Mouse (Mus musculus): ENCODE data around the gene Olfr692. TPM values are rescaled to one million over a fixed set of nuclear protein-coding genes. Genes with fewer than 3 reads are reported as not detected.

The Olfr692 gene
- polyA plus RNA-seq, 1 experiment, result not detected

DNA sequence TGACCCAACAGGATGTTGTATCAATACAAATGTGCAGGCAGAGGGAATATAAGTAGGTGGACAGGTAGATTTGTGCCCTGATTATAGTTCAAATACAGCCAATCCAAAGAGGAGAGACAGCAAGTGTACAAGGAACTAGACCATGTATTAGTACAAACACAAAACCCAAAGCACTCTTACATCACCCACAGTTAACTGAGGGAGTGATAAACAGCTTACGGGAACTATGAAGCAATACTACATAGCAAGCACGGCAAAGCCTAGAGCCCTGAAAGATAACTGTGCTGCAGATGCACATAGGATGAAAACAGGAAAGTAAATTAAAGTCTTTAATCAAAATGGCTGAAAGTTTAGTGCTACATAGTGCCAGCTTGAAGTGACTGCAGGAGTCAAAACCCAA lies 19.7 kb downstream of the Olfr692 start:
- Histone ChIP-seq H3K27ac (ENCODE audit: insufficient read depth, low read depth, low read length) (no peak overlapping the region), H3K36me3 (ENCODE audit: control insufficient read depth, insufficient read depth, low read length) (peaks cover 65% of the 10 kb centered on the region), H3K4me3 (ENCODE audit: low read depth, low read length) (no peak overlapping the region), H3K4me1 (ENCODE audit: control insufficient read depth, insufficient read depth, insufficient read length, low read length) (no peaks in the 10 kb centered on the region), H3K27me3 (ENCODE audit: control insufficient read depth, insufficient read depth, low read length) (no peaks in the 10 kb centered on the region)
- TF ChIP-seq CTCF (IDR thresholded peaks at IDR 0.05; ENCODE audit: extremely low read depth, insufficient read length, insufficient replicate concordance, low read depth, low read length) (no peak), POLR2A (IDR thresholded peaks at IDR 0.05; ENCODE audit: low read depth, low read length) (no peak)
- WGBS, result 88% methylated on average over 2 of the region's 2 CpGs

DNA sequence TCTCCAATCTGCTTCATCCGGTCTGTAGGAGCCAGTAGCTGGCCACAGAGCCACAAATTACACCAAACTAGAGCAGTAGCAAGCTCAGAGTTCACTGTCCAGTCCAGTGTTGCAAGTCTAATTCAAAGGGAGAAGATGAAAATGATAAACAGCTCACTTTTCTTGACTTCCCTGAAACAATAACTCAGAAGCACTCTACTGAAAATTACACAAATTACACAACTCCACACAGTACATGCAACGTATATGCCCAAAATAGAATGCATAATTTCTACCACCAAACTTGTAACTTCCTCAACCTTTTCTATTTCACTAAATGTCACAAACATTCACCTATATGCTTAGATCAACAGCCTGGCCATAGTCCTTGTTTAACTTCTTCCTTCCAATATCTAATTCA lies 22.2 kb downstream of the Olfr692 start:
- WGBS, result 81% methylated on average over 2 of the region's 2 CpGs
- no peak overlapping the region for H3K27ac ChIP-seq (ENCODE audit: insufficient read depth, low read depth, low read length)
- TF ChIP-seq CTCF (IDR thresholded peaks at IDR 0.05; ENCODE audit: extremely low read depth, insufficient read length, insufficient replicate concordance, low read depth, low read length) (no peak), POLR2A (IDR thresholded peaks at IDR 0.05; ENCODE audit: low read depth, low read length) (no peak)
- H3K4me1 ChIP-seq (ENCODE audit: control insufficient read depth, insufficient read depth, insufficient read length, low read length), result 0 out of 2 replicates have a peak, but pooled peaks cover 2% of the 10 kb centered on the region
- peaks cover 44% of the 10 kb centered on the region for H3K36me3 ChIP-seq (ENCODE audit: control insufficient read depth, insufficient read depth, low read length)
- no peaks in the 10 kb centered on the region for H3K27me3 ChIP-seq (ENCODE audit: control insufficient read depth, insufficient read depth, low read length)
- no peak overlapping the region for H3K4me3 ChIP-seq (ENCODE audit: low read depth, low read length)

DNA sequence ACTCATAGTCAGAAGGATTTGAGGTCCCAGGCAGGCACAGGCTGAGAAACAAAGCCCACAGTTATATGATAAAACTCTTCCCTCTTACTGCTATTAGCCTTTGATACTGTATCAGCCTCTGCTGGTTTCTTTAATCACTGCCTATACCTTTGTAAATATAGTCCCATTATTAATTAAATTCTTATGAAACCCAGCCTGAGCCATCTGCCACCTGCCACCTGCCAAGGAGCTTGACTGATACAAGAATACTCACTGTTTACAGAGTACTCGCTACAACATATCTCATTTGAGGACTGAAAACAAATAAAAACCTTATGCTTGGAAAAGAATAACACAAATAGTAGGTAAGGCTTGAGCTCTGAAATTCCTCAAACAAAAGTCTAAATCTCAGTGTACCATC lies 26.6 kb downstream of the Olfr692 start:
- Histone ChIP-seq H3K27ac (ENCODE audit: insufficient read depth, low read depth, low read length) (no peak overlapping the region; the same call in 1 of the 2 replicates), H3K4me3 (ENCODE audit: low read depth, low read length) (no peak overlapping the region)
- 30% methylated on average over 1 of the region's 1 CpGs for WGBS

DNA sequence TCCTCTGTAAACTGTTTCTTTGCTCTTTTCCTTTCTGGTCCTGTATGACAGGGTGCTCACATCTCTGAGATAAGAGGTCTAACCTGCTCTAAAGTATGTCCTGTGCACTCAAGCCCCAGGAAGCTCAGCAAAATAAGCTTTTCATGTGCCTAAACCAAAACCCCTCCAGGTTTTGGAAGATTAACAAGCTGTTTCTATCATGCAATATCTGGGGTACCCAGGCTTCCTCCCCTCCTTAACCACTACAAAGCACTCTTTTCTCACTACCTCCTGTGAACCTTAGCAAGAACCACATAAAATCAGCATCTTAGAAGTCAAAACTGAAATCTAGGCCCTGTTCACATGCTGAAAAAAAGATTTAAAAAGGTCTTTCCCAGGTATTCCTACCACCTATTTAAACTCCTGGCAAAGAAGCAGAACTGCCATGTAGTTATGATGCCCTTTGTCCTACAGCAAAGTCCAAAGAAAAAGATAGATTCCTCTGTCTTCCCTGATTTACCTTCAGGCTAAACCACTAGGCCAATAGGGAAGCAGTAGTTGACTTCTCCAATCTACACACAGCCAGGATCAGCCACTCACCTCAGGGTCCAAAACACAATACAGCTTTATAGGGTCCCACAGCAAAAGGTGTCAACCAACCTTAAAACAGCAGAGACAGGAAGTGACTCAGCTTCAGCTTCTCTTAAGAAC lies 27.2 kb downstream of the Olfr692 start:
- Histone ChIP-seq H3K4me3 (ENCODE audit: low read depth, low read length) (no peak overlapping the region), H3K36me3 (ENCODE audit: control insufficient read depth, insufficient read depth, low read length) (peaks cover 6% of the 10 kb centered on the region), H3K27ac (ENCODE audit: insufficient read depth, low read depth, low read length) (peak overlapping the region; percentile 99), H3K27me3 (ENCODE audit: control insufficient read depth, insufficient read depth, low read length) (no peaks in the 10 kb centered on the region), H3K4me1 (ENCODE audit: control insufficient read depth, insufficient read depth, insufficient read length, low read length) (peaks cover 6% of the 10 kb centered on the region; the same call in 1 of the 2 replicates)
- TF ChIP-seq CTCF (IDR thresholded peaks at IDR 0.05; ENCODE audit: extremely low read depth, insufficient read length, insufficient replicate concordance, low read depth, low read length) (no peak), POLR2A (IDR thresholded peaks at IDR 0.05; ENCODE audit: low read depth, low read length) (no peak)

More for the DNA sequence above, 26.6 kb downstream of the Olfr692 start:
- Histone ChIP-seq H3K36me3 (ENCODE audit: control insufficient read depth, insufficient read depth, low read length) (peaks cover 12% of the 10 kb centered on the region), H3K27me3 (ENCODE audit: control insufficient read depth, insufficient read depth, low read length) (no peaks in the 10 kb centered on the region), H3K4me1 (ENCODE audit: control insufficient read depth, insufficient read depth, insufficient read length, low read length) (peaks cover 6% of the 10 kb centered on the region; the same call in 1 of the 2 replicates)
- TF ChIP-seq POLR2A (IDR thresholded peaks at IDR 0.05; ENCODE audit: low read depth, low read length) (no peak), CTCF (IDR thresholded peaks at IDR 0.05; ENCODE audit: extremely low read depth, insufficient read length, insufficient replicate concordance, low read depth, low read length) (no peak)

DNA sequence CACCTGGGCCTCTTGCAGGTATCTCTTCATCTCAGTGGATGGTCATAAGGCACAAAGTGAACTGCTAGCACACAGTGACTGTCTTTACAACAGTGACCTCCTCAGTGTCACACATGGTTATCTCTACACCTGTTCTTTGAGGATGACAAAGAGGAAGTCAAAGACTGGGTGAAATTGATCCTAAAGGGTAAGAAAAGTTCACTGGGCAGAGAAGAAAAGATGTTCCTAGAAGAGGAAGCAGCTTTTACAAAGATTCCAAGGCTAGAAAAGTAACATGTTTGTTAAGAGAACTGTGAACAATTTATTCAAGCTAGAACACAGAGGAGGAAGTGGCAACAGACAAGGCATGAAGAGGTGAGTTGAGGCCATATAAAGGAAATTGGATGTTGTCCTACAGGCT lies 28.1 kb downstream of the Olfr692 start:
- H3K27me3 ChIP-seq (ENCODE audit: control insufficient read depth, insufficient read depth, low read length), result no peaks in the 10 kb centered on the region
- peak overlapping the region; percentile 99 for H3K27ac ChIP-seq (ENCODE audit: insufficient read depth, low read depth, low read length)
- H3K4me3 ChIP-seq (ENCODE audit: low read depth, low read length), result no peak overlapping the region
- TF ChIP-seq CTCF (IDR thresholded peaks at IDR 0.05; ENCODE audit: extremely low read depth, insufficient read length, insufficient replicate concordance, low read depth, low read length), result no peak
- TF ChIP-seq POLR2A (IDR thresholded peaks at IDR 0.05; ENCODE audit: low read depth, low read length), result no peak
- peaks cover 6% of the 10 kb centered on the region; the same call in 1 of the 2 replicates for H3K4me1 ChIP-seq (ENCODE audit: control insufficient read depth, insufficient read depth, insufficient read length, low read length)
- H3K36me3 ChIP-seq (ENCODE audit: control insufficient read depth, insufficient read depth, low read length), result peaks cover 6% of the 10 kb centered on the region

DNA sequence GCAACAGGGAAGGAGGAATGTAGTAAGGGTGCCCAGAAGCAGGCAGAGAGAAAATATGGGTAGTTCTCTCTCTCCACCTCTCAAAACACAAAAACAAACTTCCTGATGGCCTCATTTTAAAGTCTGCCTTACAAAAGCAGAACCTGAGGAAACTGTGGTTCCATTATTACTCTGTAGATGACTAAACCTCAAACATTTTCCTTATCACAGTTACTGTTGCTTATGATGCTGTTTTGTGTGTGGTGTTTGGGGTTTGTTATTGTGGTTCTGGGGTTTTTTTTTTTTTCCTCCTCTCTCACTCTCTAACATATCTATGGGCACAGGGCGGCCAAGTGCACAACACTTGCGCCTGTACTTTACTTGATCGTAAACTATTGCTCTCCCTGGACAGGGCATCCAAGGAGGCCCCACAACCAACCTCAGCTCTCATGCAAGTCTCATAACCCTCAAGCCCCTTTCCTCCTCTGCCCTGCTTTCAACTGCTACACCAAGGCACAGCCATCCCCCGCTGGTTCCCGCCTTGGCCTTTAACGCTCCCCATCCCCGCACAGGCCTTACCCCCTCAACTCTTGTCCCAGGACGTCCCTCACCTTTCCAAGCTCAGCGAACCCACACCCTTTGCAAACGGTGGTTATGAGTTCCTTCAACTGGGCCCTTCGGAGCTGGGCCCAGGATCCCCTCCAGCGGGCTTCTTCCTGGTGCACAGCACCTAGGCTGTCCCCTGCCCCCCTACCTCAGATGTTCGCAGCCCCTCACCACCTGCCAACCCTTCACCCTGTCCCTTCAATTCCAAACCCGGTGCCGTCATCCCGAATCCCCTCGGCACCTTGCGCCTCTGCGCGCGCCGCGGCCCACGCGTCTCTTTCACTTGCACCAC lies 31.3 kb downstream of the Olfr692 start:
- H3K4me1 ChIP-seq (ENCODE audit: control insufficient read depth, insufficient read depth, insufficient read length, low read length), result peaks cover 6% of the 10 kb centered on the region; the same call in 1 of the 2 replicates
- TF ChIP-seq POLR2A (IDR thresholded peaks at IDR 0.05; ENCODE audit: low read depth, low read length) (no peak), CTCF (IDR thresholded peaks at IDR 0.05; ENCODE audit: extremely low read depth, insufficient read length, insufficient replicate concordance, low read depth, low read length) (no peak)
- no peaks in the 10 kb centered on the region for H3K27me3 ChIP-seq (ENCODE audit: control insufficient read depth, insufficient read depth, low read length)
- H3K4me3 ChIP-seq (ENCODE audit: low read depth, low read length), result peak overlapping the region; percentile 81
- H3K36me3 ChIP-seq (ENCODE audit: control insufficient read depth, insufficient read depth, low read length), result no peaks in the 10 kb centered on the region; the same call in 1 of the 2 replicates
- peak overlapping the region; percentile 62 for H3K27ac ChIP-seq (ENCODE audit: insufficient read depth, low read depth, low read length)
- 2% methylated on average over 25 of the region's 25 CpGs for WGBS
